Mouse (Mus musculus): ENCODE results near the gene Pagr1a. TPM values are rescaled to one million over a fixed set of nuclear protein-coding genes. Genes with fewer than 3 reads are reported as not detected.

Pagr1a gene
- polyA plus RNA-seq, 1 experiment, result 94.8 TPM

- no peaks in the 10 kb centered on the region for H3K27me3 ChIP-seq (replicated peaks)
- peaks cover 82% of the 10 kb centered on the region for H3K4me1 ChIP-seq
- peaks cover 70% of the 10 kb centered on the region for H3K36me3 ChIP-seq (replicated peaks; ENCODE audit: low read length)
- H3K4me3 ChIP-seq (replicated peaks), result peak overlapping the region; percentile 96
- H3K9me3 ChIP-seq, result no peaks in the 10 kb centered on the region
- TF ChIP-seq FLI1 (IDR thresholded peaks at IDR 0.05; ENCODE audit: low read length), result no peak
- no peak for TF ChIP-seq GATA1 (IDR thresholded peaks at IDR 0.05; ENCODE audit: borderline replicate concordance, low read length)
These were observed 9.4 kb upstream of the Pagr1a start for GRCm38 (mm10) chr7:127026616-127026983.

GRCm38 (mm10) chr7:127026161-127026600, 9.0 kb upstream of the Pagr1a start:
- TF ChIP-seq GATA1 (IDR thresholded peaks at IDR 0.05; ENCODE audit: borderline replicate concordance, low read length) (no peak), FLI1 (IDR thresholded peaks at IDR 0.05; ENCODE audit: low read length) (no peak)
- Histone ChIP-seq H3K36me3 (replicated peaks; ENCODE audit: low read length) (peaks cover 70% of the 10 kb centered on the region), H3K27me3 (replicated peaks) (no peaks in the 10 kb centered on the region), H3K4me3 (replicated peaks) (peak overlapping the region; percentile 96), H3K4me1 (peaks cover 82% of the 10 kb centered on the region), H3K9me3 (no peaks in the 10 kb centered on the region)

GRCm38 (mm10) chr7:127025556-127026160, 8.5 kb upstream of the Pagr1a start:
- Histone ChIP-seq H3K4me3 (replicated peaks) (peak overlapping the region; percentile 96), H3K36me3 (replicated peaks; ENCODE audit: low read length) (peaks cover 68% of the 10 kb centered on the region), H3K27me3 (replicated peaks) (no peaks in the 10 kb centered on the region), H3K4me1 (peaks cover 82% of the 10 kb centered on the region), H3K9me3 (no peaks in the 10 kb centered on the region)
- TF ChIP-seq GATA1 (IDR thresholded peaks at IDR 0.05; ENCODE audit: borderline replicate concordance, low read length) (no peak), FLI1 (IDR thresholded peaks at IDR 0.05; ENCODE audit: low read length) (no peak)

GRCm38 (mm10) chr7:127024755-127025555, 7.8 kb upstream of the Pagr1a start:
- H3K36me3 ChIP-seq (replicated peaks; ENCODE audit: low read length), result peaks cover 64% of the 10 kb centered on the region
- H3K9me3 ChIP-seq, result no peaks in the 10 kb centered on the region
- peaks cover 82% of the 10 kb centered on the region for H3K4me1 ChIP-seq
- no peaks in the 10 kb centered on the region for H3K27me3 ChIP-seq (replicated peaks)
- H3K4me3 ChIP-seq (replicated peaks), result peak overlapping the region; percentile 96
- TF ChIP-seq GATA1 (IDR thresholded peaks at IDR 0.05; ENCODE audit: borderline replicate concordance, low read length) (no peak), FLI1 (IDR thresholded peaks at IDR 0.05; ENCODE audit: low read length) (no peak)

- peak overlapping the region; percentile 96 for H3K4me3 ChIP-seq (replicated peaks)
- TF ChIP-seq FLI1 (IDR thresholded peaks at IDR 0.05; ENCODE audit: low read length), result no peak
- no peak for TF ChIP-seq GATA1 (IDR thresholded peaks at IDR 0.05; ENCODE audit: borderline replicate concordance, low read length)
- peaks cover 76% of the 10 kb centered on the region for H3K4me1 ChIP-seq
- H3K27me3 ChIP-seq (replicated peaks), result no peaks in the 10 kb centered on the region
- no peaks in the 10 kb centered on the region for H3K9me3 ChIP-seq
- peaks cover 60% of the 10 kb centered on the region for H3K36me3 ChIP-seq (replicated peaks; ENCODE audit: low read length)
These were observed 6.9 kb upstream of the Pagr1a start for GRCm38 (mm10) chr7:127023896-127024690.

- Histone ChIP-seq H3K4me3 (replicated peaks) (peak overlapping the region; percentile 96), H3K36me3 (replicated peaks; ENCODE audit: low read length) (peaks cover 54% of the 10 kb centered on the region), H3K4me1 (peaks cover 76% of the 10 kb centered on the region), H3K9me3 (no peaks in the 10 kb centered on the region), H3K27me3 (replicated peaks) (no peaks in the 10 kb centered on the region)
- no peak for TF ChIP-seq FLI1 (IDR thresholded peaks at IDR 0.05; ENCODE audit: low read length)
- TF ChIP-seq GATA1 (IDR thresholded peaks at IDR 0.05; ENCODE audit: borderline replicate concordance, low read length), result no peak
These were observed 6.1 kb upstream of the Pagr1a start for GRCm38 (mm10) chr7:127023272-127023691.

- H3K4me1 ChIP-seq, result peaks cover 76% of the 10 kb centered on the region
- H3K27me3 ChIP-seq (replicated peaks), result no peaks in the 10 kb centered on the region
- H3K36me3 ChIP-seq (replicated peaks; ENCODE audit: low read length), result peaks cover 48% of the 10 kb centered on the region
- TF ChIP-seq GATA1 (IDR thresholded peaks at IDR 0.05; ENCODE audit: borderline replicate concordance, low read length), result no peak
- no peak for TF ChIP-seq FLI1 (IDR thresholded peaks at IDR 0.05; ENCODE audit: low read length)
- H3K4me3 ChIP-seq (replicated peaks), result peak overlapping the region; percentile 96
- no peaks in the 10 kb centered on the region for H3K9me3 ChIP-seq
These were observed 5.5 kb upstream of the Pagr1a start for GRCm38 (mm10) chr7:127022528-127023271.

GRCm38 (mm10) chr7:127021563-127022527, 4.7 kb upstream of the Pagr1a start:
- TF ChIP-seq FLI1 (IDR thresholded peaks at IDR 0.05; ENCODE audit: low read length), result no peak
- TF ChIP-seq GATA1 (IDR thresholded peaks at IDR 0.05; ENCODE audit: borderline replicate concordance, low read length), result no peak
- Histone ChIP-seq H3K27me3 (replicated peaks) (no peaks in the 10 kb centered on the region), H3K9me3 (no peaks in the 10 kb centered on the region), H3K4me1 (peaks cover 77% of the 10 kb centered on the region), H3K36me3 (replicated peaks; ENCODE audit: low read length) (peaks cover 48% of the 10 kb centered on the region), H3K4me3 (replicated peaks) (peak overlapping the region; percentile 83)
